Mouse (Mus musculus) ES-E14 (cell line): ENCODE measurements around the gene Lrtm2. TPM values are rescaled to one million over a fixed set of nuclear protein-coding genes. Genes with fewer than 3 reads are reported as not detected.

Experiments
- DNase-seq: peaks from one replicate; pipeline ENCODE4 v3.0.0-alpha.2; 2013; ENCODE audit warnings: low read depth, low spot score
- H3K27ac ChIP-seq: 2 replicates; pipeline ENCODE4 v1.5.1; 2012; ENCODE audit warnings: low read depth, mild to moderate bottlenecking, low read length, moderate library complexity, mixed read lengths; ENCODE audit not compliant: poor library complexity, insufficient read depth, severe bottlenecking
- H3K36me3 ChIP-seq: 2 replicates; pipeline ENCODE4 v1.6.1; 2012; ENCODE audit warnings: mild to moderate bottlenecking, low read length, moderate library complexity, mixed read lengths; ENCODE audit not compliant: control insufficient read depth, poor library complexity, insufficient read depth, severe bottlenecking
- H3K4me1 ChIP-seq, 2 experiments: fragments of 150-350 bp in 1 of 2; sonication (generic) in 1 of 2; 2 replicates each; pipeline ENCODE4 v1.6.1; 2012; ENCODE audit warnings: low read length in 2 of 2, mild to moderate bottlenecking in 1 of 2, mixed read lengths in 1 of 2; ENCODE audit not compliant: control insufficient read depth in 2 of 2, insufficient read depth in 2 of 2, poor library complexity in 1 of 2
- H3K4me3 ChIP-seq, 2 experiments: fragments of 150-350 bp in 1 of 2; sonication (generic) in 1 of 2; 2 replicates each; pipeline ENCODE4 v1.5.1; 2012; ENCODE audit warnings: low read length in 2 of 2, low read depth in 1 of 2, mild to moderate bottlenecking in 1 of 2, mixed read lengths in 1 of 2; ENCODE audit not compliant: insufficient read depth in 1 of 2, poor library complexity in 1 of 2, severe bottlenecking in 1 of 2
- H3K9ac ChIP-seq: 2 replicates; pipeline ENCODE4 v1.6.1; 2012; ENCODE audit warnings: low read depth, mild to moderate bottlenecking, low read length, mixed read lengths; ENCODE audit not compliant: poor library complexity, insufficient read depth, severe bottlenecking
- H3K9me3 ChIP-seq: fragments of 150-350 bp; sonication (generic); 2 replicates; pipeline ENCODE4 v1.6.1; 2012; ENCODE audit warnings: low read depth, mild to moderate bottlenecking, low read length; ENCODE audit not compliant: control insufficient read depth, insufficient read depth
- CHD2 ChIP-seq: IDR thresholded peaks from 2 replicates; pipeline ENCODE4 v1.6.1; 2014; ENCODE audit warnings: mild to moderate bottlenecking, low read depth, low read length, inconsistent platforms
- HCFC1 ChIP-seq: IDR thresholded peaks from 2 replicates; pipeline ENCODE4 v1.6.1; 2012; ENCODE audit warnings: low read length, inconsistent platforms, borderline replicate concordance; ENCODE audit not compliant: insufficient read depth
- MAFK ChIP-seq: IDR thresholded peaks from 2 replicates; pipeline ENCODE4 v1.6.1; 2014; ENCODE audit warnings: mild to moderate bottlenecking, low read depth, low read length, inconsistent platforms; ENCODE audit not compliant: insufficient read depth
- ZC3H11A ChIP-seq: IDR thresholded peaks from 2 replicates; pipeline ENCODE4 v1.6.1; 2012; ENCODE audit warnings: low read depth, mild to moderate bottlenecking, inconsistent platforms, low read length, borderline replicate concordance
- ZNF384 ChIP-seq: IDR thresholded peaks from 2 replicates; pipeline ENCODE4 v1.6.1; 2012; ENCODE audit warnings: low read depth, low read length, inconsistent platforms
- in situ Hi-C, 2 experiments: fragments of 600-800 bp; cut with MboI; formaldehyde crosslinking; loops; one replicate each; pipeline ENCODE4 v1.15.1; 2025; ENCODE audit warnings: low sequenced_read_pairs in 2 of 2, inconsistent platforms in 1 of 2; ENCODE audit not compliant: unreplicated experiment in 2 of 2
- total RNA-seq: library from RNA; depleted of rRNA; stranded (reverse); fragments of 300-350 nt; gene quantifications from 2 replicates; pipeline ENCODE4 v1.2.3, GENCODE M21; 2012; rRNA removed

Lrtm2 gene
- total RNA-seq, 1 experiment: 1.5 TPM

DNA sequence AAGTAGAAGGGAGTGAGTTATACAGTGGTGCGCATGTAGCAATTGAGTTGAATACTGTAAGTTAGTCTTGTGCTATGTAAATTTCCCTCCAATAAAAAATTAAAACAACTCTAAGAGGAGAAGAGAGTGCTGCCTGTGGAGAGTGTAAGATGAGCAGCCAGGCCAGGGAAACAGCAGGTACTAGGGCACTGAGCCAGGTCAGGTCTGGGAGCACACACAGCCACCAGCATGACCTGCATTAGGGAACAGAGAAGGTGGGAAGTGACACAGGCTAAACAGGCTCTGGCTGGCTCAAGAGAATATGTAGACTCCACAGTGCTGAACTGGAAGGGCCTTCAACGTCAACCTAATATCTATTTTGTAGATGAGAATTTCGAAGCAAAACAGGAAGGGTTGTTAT is 29.3 kb downstream of the Lrtm2 start:
- in situ Hi-C loops: no loop called here
- H3K36me3 ChIP-seq: no peaks in the 10 kb centered on the region
- no peak overlapping the region for H3K9ac ChIP-seq
- TF ChIP-seq ZC3H11A (no peak), CHD2 (no peak), HCFC1 (no peak), ZNF384 (no peak), MAFK (no peak)
- H3K4me3 ChIP-seq: no peak overlapping the region
- H3K27ac ChIP-seq: no peak overlapping the region
- DNase-seq: no peak
- H3K9me3 ChIP-seq: no peaks in the 10 kb centered on the region
- H3K4me1 ChIP-seq: no peaks in the 10 kb centered on the region

DNA sequence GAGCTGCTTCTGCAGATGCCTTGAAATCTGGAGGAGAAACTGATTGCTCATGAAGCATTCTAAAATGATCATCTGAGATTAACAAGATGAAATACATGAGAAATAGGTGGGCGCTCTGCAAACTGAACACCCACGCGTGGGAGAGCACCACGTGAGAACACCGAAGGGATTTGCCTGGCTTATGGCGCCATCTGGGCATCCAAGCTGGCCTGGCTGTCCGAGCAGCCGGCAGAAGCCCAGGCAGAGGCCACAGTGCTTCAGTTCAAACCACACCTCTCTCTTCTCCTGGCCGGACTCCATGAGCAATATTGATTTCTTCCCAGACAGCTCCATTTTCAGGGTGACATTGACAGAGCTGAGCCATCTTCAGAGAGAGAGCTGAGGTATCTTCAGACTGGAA is 49.8 kb downstream of the Lrtm2 start:
- Histone ChIP-seq H3K4me1 (no peaks in the 10 kb centered on the region), H3K4me3 (no peak overlapping the region), H3K36me3 (no peaks in the 10 kb centered on the region), H3K9ac (no peak overlapping the region), H3K27ac (no peak overlapping the region), H3K9me3 (no peaks in the 10 kb centered on the region)
- TF ChIP-seq ZC3H11A (no peak), HCFC1 (no peak), ZNF384 (no peak), MAFK (no peak)
- no peak for DNase-seq
- in situ Hi-C loops: no loop called here

DNA sequence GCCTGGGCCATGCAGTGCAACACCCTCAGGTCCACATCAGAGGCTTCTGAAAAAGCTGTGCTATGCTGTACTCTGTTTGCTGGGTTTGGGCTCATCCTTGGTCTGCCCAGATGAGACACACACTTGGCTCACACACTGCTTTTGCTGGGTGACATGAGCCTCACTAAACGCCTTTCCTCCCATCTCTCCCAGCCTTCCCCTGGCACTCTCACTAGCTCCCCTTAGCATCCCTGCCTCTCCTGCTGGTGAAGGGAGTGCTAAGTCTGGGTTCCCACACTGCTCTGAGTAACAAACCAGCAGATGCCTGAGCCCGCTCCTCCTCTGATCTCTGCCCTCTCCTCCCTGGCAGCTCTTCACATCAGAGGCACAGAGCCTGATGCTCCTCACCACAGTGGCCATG is 53.9 kb downstream of the Lrtm2 start:
- no peaks in the 10 kb centered on the region for H3K4me1 ChIP-seq
- TF ChIP-seq ZC3H11A: no peak
- no peak for TF ChIP-seq HCFC1
- no peak for TF ChIP-seq CHD2
- TF ChIP-seq ZNF384: no peak
- TF ChIP-seq MAFK: no peak
- H3K9ac ChIP-seq: no peak overlapping the region
- no peak for DNase-seq
- in situ Hi-C loops: no loop called here
- no peaks in the 10 kb centered on the region for H3K36me3 ChIP-seq
- H3K27ac ChIP-seq: no peak overlapping the region; the same call in 1 of the 2 replicates
- H3K9me3 ChIP-seq: no peaks in the 10 kb centered on the region
- no peak overlapping the region for H3K4me3 ChIP-seq

Other genes starting within 250 kb of the Lrtm2 start
- 2.5 and 4.6 TPM in 2 replicates for gene Dcp1b, start 155.5 kb downstream of the Lrtm2 start, total RNA-seq
- 0.53 and 0.98 TPM in 2 replicates for gene Cacna1c, start 134.3 kb downstream of the Lrtm2 start, total RNA-seq
- gene Cacna2d4, start 94.2 kb downstream of the Lrtm2 start, total RNA-seq: 0.04 and 0.37 TPM in 2 replicates
- gene Adipor2, start 86.9 kb upstream of the Lrtm2 start, total RNA-seq: 59.4 and 81.2 TPM in 2 replicates
- gene Fbxl14, start 148.9 kb upstream of the Lrtm2 start, total RNA-seq: 44.1 and 47.9 TPM in 2 replicates
- 2.5 and 3.5 TPM in 2 replicates for gene Wnt5b, start 213.6 kb upstream of the Lrtm2 start, total RNA-seq